Mouse (Mus musculus): ENCODE data around the gene Aldoart1.

Gene Aldoart1

DNA sequence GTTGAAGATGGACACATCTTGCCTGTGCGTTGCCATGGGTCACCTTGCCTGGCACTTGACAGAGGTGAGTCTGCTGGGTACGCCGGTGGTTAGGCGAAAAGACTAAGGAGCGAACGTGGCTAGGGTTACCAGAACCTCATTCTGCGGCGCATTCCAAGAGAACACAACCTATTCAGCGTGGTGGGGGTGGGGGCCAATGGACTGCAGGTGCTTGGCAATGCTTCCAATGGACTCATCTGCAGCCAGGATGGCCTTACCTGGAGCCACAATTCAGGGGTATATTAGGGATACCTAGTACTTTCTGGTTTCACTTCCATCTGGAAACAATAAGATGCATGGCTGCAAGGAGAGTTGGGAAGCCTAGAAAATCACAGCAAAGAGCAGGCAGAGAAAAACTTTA, at the start of gene Aldoart1:
Aldoart1 (minus strand) TSS at position 101 of the 400 bp plus-strand sequence.
- no peak for DNase-seq

DNA sequence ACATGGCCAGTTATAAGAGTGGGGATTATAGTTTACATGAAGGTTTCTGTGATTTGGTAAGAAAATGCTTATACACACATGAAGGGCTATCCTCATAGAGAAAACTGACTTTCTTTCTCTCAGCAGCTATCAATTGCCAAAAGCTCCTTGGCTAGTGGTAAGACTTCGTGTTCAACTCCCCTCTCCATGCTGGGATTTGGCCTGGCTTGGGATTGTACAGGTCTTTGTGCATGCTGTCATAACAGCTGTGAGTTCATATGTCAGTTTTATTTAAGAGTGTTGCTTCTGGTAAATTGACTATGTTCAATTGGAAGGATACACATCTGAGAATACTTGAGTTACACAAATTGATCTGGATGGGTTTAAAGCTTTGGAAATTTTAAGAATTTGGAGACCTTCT, 49.1 kb upstream of the Aldoart1 start:
- DNase-seq = no peak

DNA sequence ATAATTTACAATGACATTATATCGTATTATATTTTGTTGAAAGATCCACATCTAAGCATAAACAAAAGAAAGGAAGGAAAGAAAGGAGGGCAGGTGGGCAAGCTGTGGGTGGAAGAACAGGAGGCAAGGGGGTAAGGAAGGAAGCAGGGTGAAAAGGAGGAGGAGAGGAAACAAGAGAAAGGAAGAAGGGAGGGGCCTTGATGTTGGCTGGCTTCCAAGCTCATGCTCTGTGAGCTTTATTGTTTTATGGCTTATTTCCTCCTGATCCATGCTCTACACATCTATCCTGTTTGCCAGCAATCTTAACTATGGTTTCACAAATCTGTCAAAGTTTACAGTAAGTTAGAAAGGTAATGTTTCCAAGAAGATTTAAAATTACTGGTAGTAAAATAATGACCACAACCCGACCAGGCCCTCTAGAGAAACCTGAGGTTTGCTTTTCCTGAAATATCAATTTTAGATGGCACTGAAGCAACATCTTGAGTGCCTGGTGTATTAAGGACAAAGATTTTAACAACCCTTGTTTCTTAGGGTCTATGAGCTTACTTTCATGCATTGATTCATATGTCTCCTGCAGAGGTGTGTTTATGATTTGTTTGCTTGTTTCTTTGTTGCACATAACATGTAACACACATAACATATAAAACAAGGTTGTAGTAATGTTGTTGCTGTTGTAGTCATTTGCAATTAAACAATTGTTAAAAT, 13.1 kb upstream of the Aldoart1 start:
- DNase-seq = no peak

DNA sequence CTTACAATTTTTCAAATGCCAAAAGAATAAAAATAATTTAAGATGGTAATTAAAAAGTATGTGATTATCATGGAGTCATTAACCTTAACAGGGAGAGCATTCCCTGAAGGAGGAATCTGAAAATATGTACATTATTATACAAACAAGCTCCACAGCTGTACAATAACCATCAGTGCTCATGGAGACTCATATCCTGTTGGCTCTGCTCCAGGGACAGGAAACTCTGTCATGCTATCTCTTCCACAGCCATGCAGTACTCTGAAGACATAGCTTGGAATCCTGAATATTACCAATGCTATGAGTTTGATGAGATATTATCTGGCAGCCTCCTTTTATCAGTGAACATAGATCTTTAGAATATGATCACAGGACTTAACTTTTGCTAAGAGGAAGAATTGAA, 8.2 kb downstream of the Aldoart1 start:
- no peak for DNase-seq

DNA sequence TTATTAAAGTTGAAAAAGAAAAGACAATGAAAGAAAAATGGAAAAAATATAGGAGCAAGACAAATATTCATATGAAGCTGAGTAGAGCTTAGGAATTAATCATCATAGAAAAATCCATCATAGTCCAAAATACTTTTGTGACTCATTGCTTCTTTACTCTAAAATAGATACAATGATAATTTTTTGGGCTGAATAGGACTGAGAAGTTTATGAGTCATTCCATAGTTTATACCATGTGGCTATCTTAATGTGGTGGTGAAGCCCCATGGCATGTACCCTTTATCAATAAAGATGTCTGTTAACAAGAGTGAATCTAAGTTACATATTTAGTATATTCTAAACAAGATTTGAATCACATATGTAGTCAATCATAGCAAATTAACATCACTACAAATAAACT, 9.4 kb downstream of the Aldoart1 start:
- no peak for DNase-seq

DNA sequence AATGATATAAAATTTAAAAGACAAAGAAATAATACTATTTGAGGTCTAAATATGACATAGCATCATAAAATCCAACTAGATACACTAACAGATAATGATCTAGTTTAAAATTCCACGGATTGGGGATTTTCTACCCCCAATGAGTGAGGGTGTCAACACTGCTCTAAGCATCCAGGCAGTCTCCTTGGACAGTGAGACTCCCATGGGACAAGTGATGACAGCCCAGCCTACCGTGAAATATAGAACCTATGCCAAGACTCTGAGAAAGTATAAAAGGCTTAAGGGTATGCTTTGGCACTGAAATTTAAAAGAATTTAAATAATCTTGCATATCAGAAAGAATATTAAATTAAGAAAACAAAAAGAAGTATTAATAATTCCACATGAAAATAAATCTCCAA, 16.0 kb downstream of the Aldoart1 start:
- no peak for DNase-seq

DNA sequence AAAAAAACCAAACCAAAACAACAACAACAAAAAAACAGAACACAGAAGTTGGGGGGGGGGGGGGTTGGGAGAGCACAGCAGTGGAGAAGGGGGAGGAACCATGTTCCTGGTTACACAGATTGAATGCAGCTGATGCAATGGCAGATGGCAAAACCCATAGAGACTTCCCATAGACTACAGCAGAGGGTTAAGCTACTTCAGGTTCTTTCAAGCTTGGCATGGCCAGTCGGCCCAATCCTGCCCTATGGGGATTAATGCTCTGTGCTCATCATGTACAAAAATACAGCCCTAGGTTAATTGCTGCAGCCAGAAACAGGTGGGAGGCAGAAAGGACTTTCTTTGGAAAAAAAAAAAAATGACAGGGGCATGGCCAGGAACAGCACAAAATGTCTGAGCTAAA, 17.0 kb downstream of the Aldoart1 start:
- no peak for DNase-seq

DNA sequence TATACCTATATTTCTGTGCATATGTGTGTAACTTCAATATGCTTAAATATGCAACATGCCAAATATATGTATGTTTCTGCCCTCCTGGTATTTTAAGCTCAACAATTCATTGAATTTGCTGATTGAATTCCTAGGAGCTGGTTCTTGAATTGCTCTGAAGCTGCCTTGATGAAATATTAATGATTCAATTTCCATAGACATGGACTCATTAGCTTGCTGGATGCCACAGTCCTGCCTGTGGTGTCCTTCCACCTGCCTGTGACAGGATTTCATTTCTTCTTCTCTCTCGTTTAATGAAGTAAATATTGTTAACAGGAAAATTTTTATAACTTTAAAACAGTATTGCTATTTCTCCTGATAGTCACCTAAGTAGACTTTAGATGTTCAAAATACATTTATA, 51.6 kb downstream of the Aldoart1 start:
- DNase-seq = no peak

Data from lung, adult 18-20 months (tissue).